Mouse (Mus musculus) left cerebral cortex, adult 11 months (tissue): ENCODE measurements at regions not wholly inside any gene's neighbourhood (a gene's known extent, or its start where the extent isn't known, plus 50 kb on each side); places are given as distances from the start of the nearest gene placed in this dataset.

Source experiments
- DNase-seq: peaks from one replicate; pipeline ENCODE4 v3.0.0; 2022; ENCODE audit warnings: low spot score

GRCm38 (mm10) chr5:120025212-120025611 lies 91.1 kb upstream of the Rbm19 start:
- no peak for DNase-seq

GRCm38 (mm10) chr5:120030904-120031303 lies 85.4 kb upstream of the Rbm19 start:
- no peak for DNase-seq

GRCm38 (mm10) chr5:120031614-120032013 lies 84.7 kb upstream of the Rbm19 start:
- no peak for DNase-seq

- DNase-seq, result no peak
Measured at GRCm38 (mm10) chr5:120034499-120035077, 81.7 kb upstream of the Rbm19 start.

GRCm38 (mm10) chr5:120035251-120035650 lies 81.0 kb upstream of the Rbm19 start:
- no peak for DNase-seq

- DNase-seq, result no peak
Measured at GRCm38 (mm10) chr5:120037806-120038205, 78.5 kb upstream of the Rbm19 start.

- no peak for DNase-seq
Measured at GRCm38 (mm10) chr5:120043786-120044185, 72.5 kb upstream of the Rbm19 start.

GRCm38 (mm10) chr5:120049063-120049781 lies 67.0 kb upstream of the Rbm19 start:
- no peak for DNase-seq

GRCm38 (mm10) chr5:120050728-120051436 lies 65.4 kb upstream of the Rbm19 start:
- DNase-seq, result no peak

GRCm38 (mm10) chr5:120054498-120055167 lies 61.6 kb upstream of the Rbm19 start:
- DNase-seq, result no peak
